Mouse (Mus musculus) cerebellum, postnatal 14 days (tissue): Measurements from ENCODE around the gene Pttg1ip.

Experiments used
- DNase-seq, 2 experiments: peaks; one replicate each; pipeline ENCODE4 v3.0.0; 2021; ENCODE audit warnings: mixed read lengths in 2 of 2

Pttg1ip gene

GRCm38 (mm10) chr10:77608589-77608988 is 27.1 kb downstream of the Pttg1ip start:
- no peak for DNase-seq

- peak; percentile 69 to 84 for DNase-seq
Measured at GRCm38 (mm10) chr10:77610221-77610961, 28.9 kb downstream of the Pttg1ip start.

- DNase-seq = no peak
Measured at GRCm38 (mm10) chr10:77613409-77613808, 31.9 kb downstream of the Pttg1ip start.

- DNase-seq = no peak
Measured at GRCm38 (mm10) chr10:77615647-77616046, 34.1 kb downstream of the Pttg1ip start.

- no peak for DNase-seq
Measured at GRCm38 (mm10) chr10:77616166-77616565, 34.6 kb downstream of the Pttg1ip start.

- no peak for DNase-seq
Measured at GRCm38 (mm10) chr10:77616926-77617325, 35.4 kb downstream of the Pttg1ip start.

- peak in 1 of 2 experiments; percentile 12 for DNase-seq
Measured at GRCm38 (mm10) chr10:77621546-77621945, 40.0 kb downstream of the Pttg1ip start.

GRCm38 (mm10) chr10:77622055-77622988 is 40.8 kb downstream of the Pttg1ip start, which contains the start of gene Ube2g2:
Gene Ube2g2, plus strand, starts transcription at chr10:77622275.
- DNase-seq = peak; percentile 96 to 97

GRCm38 (mm10) chr10:77623069-77623492 is 41.6 kb downstream of the Pttg1ip start:
- peak; percentile 78 to 80 for DNase-seq

- peak in 1 of 2 experiments; percentile 18 for DNase-seq
Measured at GRCm38 (mm10) chr10:77623639-77624400, 42.3 kb downstream of the Pttg1ip start.

GRCm38 (mm10) chr10:77624570-77624995 is 43.1 kb downstream of the Pttg1ip start:
- peak in 1 of 2 experiments; percentile 33 for DNase-seq

- no peak for DNase-seq
Measured at GRCm38 (mm10) chr10:77626036-77626435, 44.5 kb downstream of the Pttg1ip start.

- peak; percentile 21 to 41 for DNase-seq
Measured at GRCm38 (mm10) chr10:77626591-77626990, 45.1 kb downstream of the Pttg1ip start.

- DNase-seq = peak; percentile 89 to 91
Measured at GRCm38 (mm10) chr10:77627497-77627896, 46.0 kb downstream of the Pttg1ip start.

GRCm38 (mm10) chr10:77629163-77629562 is 47.6 kb downstream of the Pttg1ip start:
- DNase-seq = no peak

GRCm38 (mm10) chr10:77629970-77630369 is 48.5 kb downstream of the Pttg1ip start:
- peak in 1 of 2 experiments; percentile 26 for DNase-seq

GRCm38 (mm10) chr10:77634016-77634415 is 52.5 kb downstream of the Pttg1ip start:
- DNase-seq = peak in 1 of 2 experiments; percentile 9

- DNase-seq = peak in 1 of 2 experiments; percentile 20
Measured at GRCm38 (mm10) chr10:77634452-77635231, 53.1 kb downstream of the Pttg1ip start.

GRCm38 (mm10) chr10:77636234-77636922 is 54.9 kb downstream of the Pttg1ip start:
- DNase-seq = no peak

GRCm38 (mm10) chr10:77638956-77639355 is 57.4 kb downstream of the Pttg1ip start:
- no peak for DNase-seq

- no peak for DNase-seq
Measured at GRCm38 (mm10) chr10:77643160-77643559, 61.6 kb downstream of the Pttg1ip start.
